Mouse (Mus musculus) ES-E14 (cell line): Measurements from ENCODE around the gene Exo5. TPM values are rescaled to one million over a fixed set of nuclear protein-coding genes. Genes with fewer than 3 reads are reported as not detected.

Experiments used
- DNase-seq: peaks from one replicate; pipeline ENCODE4 v3.0.0-alpha.2; 2013; ENCODE audit warnings: low read depth, low spot score
- H3K27ac ChIP-seq: 2 replicates; pipeline ENCODE4 v1.5.1; 2012; ENCODE audit warnings: low read depth, mild to moderate bottlenecking, low read length, moderate library complexity, mixed read lengths; ENCODE audit not compliant: poor library complexity, insufficient read depth, severe bottlenecking
- H3K36me3 ChIP-seq: 2 replicates; pipeline ENCODE4 v1.6.1; 2012; ENCODE audit warnings: mild to moderate bottlenecking, low read length, moderate library complexity, mixed read lengths; ENCODE audit not compliant: control insufficient read depth, poor library complexity, insufficient read depth, severe bottlenecking
- H3K4me1 ChIP-seq, 2 experiments: fragments of 150-350 bp in 1 of 2; sonication (generic) in 1 of 2; 2 replicates each; pipeline ENCODE4 v1.6.1; 2012; ENCODE audit warnings: low read length in 2 of 2, mild to moderate bottlenecking in 1 of 2, mixed read lengths in 1 of 2; ENCODE audit not compliant: control insufficient read depth in 2 of 2, insufficient read depth in 2 of 2, poor library complexity in 1 of 2
- H3K4me3 ChIP-seq, 2 experiments: fragments of 150-350 bp in 1 of 2; sonication (generic) in 1 of 2; 2 replicates each; pipeline ENCODE4 v1.5.1; 2012; ENCODE audit warnings: low read length in 2 of 2, low read depth in 1 of 2, mild to moderate bottlenecking in 1 of 2, mixed read lengths in 1 of 2; ENCODE audit not compliant: insufficient read depth in 1 of 2, poor library complexity in 1 of 2, severe bottlenecking in 1 of 2
- H3K9ac ChIP-seq: 2 replicates; pipeline ENCODE4 v1.6.1; 2012; ENCODE audit warnings: low read depth, mild to moderate bottlenecking, low read length, mixed read lengths; ENCODE audit not compliant: poor library complexity, insufficient read depth, severe bottlenecking
- H3K9me3 ChIP-seq: fragments of 150-350 bp; sonication (generic); 2 replicates; pipeline ENCODE4 v1.6.1; 2012; ENCODE audit warnings: low read depth, mild to moderate bottlenecking, low read length; ENCODE audit not compliant: control insufficient read depth, insufficient read depth
- CHD2 ChIP-seq: IDR thresholded peaks from 2 replicates; pipeline ENCODE4 v1.6.1; 2014; ENCODE audit warnings: mild to moderate bottlenecking, low read depth, low read length, inconsistent platforms
- HCFC1 ChIP-seq: IDR thresholded peaks from 2 replicates; pipeline ENCODE4 v1.6.1; 2012; ENCODE audit warnings: low read length, inconsistent platforms, borderline replicate concordance; ENCODE audit not compliant: insufficient read depth
- MAFK ChIP-seq: IDR thresholded peaks from 2 replicates; pipeline ENCODE4 v1.6.1; 2014; ENCODE audit warnings: mild to moderate bottlenecking, low read depth, low read length, inconsistent platforms; ENCODE audit not compliant: insufficient read depth
- ZC3H11A ChIP-seq: IDR thresholded peaks from 2 replicates; pipeline ENCODE4 v1.6.1; 2012; ENCODE audit warnings: low read depth, mild to moderate bottlenecking, inconsistent platforms, low read length, borderline replicate concordance
- ZNF384 ChIP-seq: IDR thresholded peaks from 2 replicates; pipeline ENCODE4 v1.6.1; 2012; ENCODE audit warnings: low read depth, low read length, inconsistent platforms
- in situ Hi-C, 2 experiments: fragments of 600-800 bp; cut with MboI; formaldehyde crosslinking; loops; one replicate each; pipeline ENCODE4 v1.15.1; 2025; ENCODE audit warnings: low sequenced_read_pairs in 2 of 2, inconsistent platforms in 1 of 2; ENCODE audit not compliant: unreplicated experiment in 2 of 2
- total RNA-seq: library from RNA; depleted of rRNA; stranded (reverse); fragments of 300-350 nt; gene quantifications from 2 replicates; pipeline ENCODE4 v1.2.3, GENCODE M21; 2012

The Exo5 gene
- total RNA-seq, 1 experiment, result 13.3 TPM

- TF ChIP-seq ZNF384 (no peak), ZC3H11A (no peak), HCFC1 (no peak), CHD2 (no peak), MAFK (no peak)
- DNase-seq, result no peak
- H3K9me3 ChIP-seq, result no peaks in the 10 kb centered on the region
- in situ Hi-C loops, result no loop called here
- H3K27ac ChIP-seq, result no peak overlapping the region
- no peaks in the 10 kb centered on the region for H3K4me1 ChIP-seq
- H3K9ac ChIP-seq, result no peak overlapping the region
- H3K4me3 ChIP-seq, result no peak overlapping the region
- H3K36me3 ChIP-seq, result no peaks in the 10 kb centered on the region
Observed at GRCm38 (mm10) chr4:120912866-120913265, 12.0 kb downstream of the Exo5 start.

- H3K9me3 ChIP-seq, result no peaks in the 10 kb centered on the region
- in situ Hi-C loops, result no loop called here
- no peak overlapping the region for H3K9ac ChIP-seq
- H3K36me3 ChIP-seq, result no peaks in the 10 kb centered on the region
- H3K4me1 ChIP-seq, result no peaks in the 10 kb centered on the region
- no peak for DNase-seq
- no peak overlapping the region for H3K4me3 ChIP-seq
- H3K27ac ChIP-seq, result no peak overlapping the region
- no peak for TF ChIP-seq HCFC1
- TF ChIP-seq MAFK, result no peak
- TF ChIP-seq CHD2, result no peak
- no peak for TF ChIP-seq ZC3H11A
Observed at GRCm38 (mm10) chr4:120911086-120911485, 13.7 kb downstream of the Exo5 start.

GRCm38 (mm10) chr4:120909558-120910150 is 15.2 kb downstream of the Exo5 start:
- no peak overlapping the region for H3K27ac ChIP-seq
- no peaks in the 10 kb centered on the region for H3K4me1 ChIP-seq
- peak; percentile 72 for DNase-seq
- H3K9me3 ChIP-seq, result no peaks in the 10 kb centered on the region
- no peak overlapping the region for H3K9ac ChIP-seq
- H3K36me3 ChIP-seq, result no peaks in the 10 kb centered on the region
- in situ Hi-C loops, result loop anchor here in 1 of 2 experiments (10.0 kb wide), 1 partner anchor 315 kb away; no protein-coding TSS in a partner anchor
- H3K4me3 ChIP-seq, result no peak overlapping the region
- TF ChIP-seq CHD2 (no peak), ZC3H11A (peak; percentile 62; the same call in 1 of the 2 replicates), HCFC1 (no peak), MAFK (no peak)

- H3K9ac ChIP-seq, result no peak overlapping the region
- no peak overlapping the region for H3K4me3 ChIP-seq
- TF ChIP-seq MAFK, result 0 out of 2 replicates have a peak, but pooled peaks have one; percentile 37
- no peak for TF ChIP-seq ZC3H11A
- no peaks in the 10 kb centered on the region for H3K36me3 ChIP-seq
- H3K27ac ChIP-seq, result no peak overlapping the region
- H3K9me3 ChIP-seq, result no peaks in the 10 kb centered on the region
- H3K4me1 ChIP-seq, result no peaks in the 10 kb centered on the region
- in situ Hi-C loops, result loop anchor here in 1 of 2 experiments (10.0 kb wide), 1 partner anchor 311 kb away; no protein-coding TSS in a partner anchor
- no peak for DNase-seq
Observed at GRCm38 (mm10) chr4:120905644-120906043, 19.2 kb downstream of the Exo5 start.

GRCm38 (mm10) chr4:120904533-120904932 is 20.3 kb downstream of the Exo5 start:
- TF ChIP-seq CHD2 (no peak), MAFK (no peak), ZC3H11A (no peak), ZNF384 (no peak), HCFC1 (no peak)
- H3K27ac ChIP-seq, result no peak overlapping the region
- DNase-seq, result no peak
- H3K4me3 ChIP-seq, result no peak overlapping the region
- no peak overlapping the region for H3K9ac ChIP-seq
- in situ Hi-C loops, result loop anchor here in 1 of 2 experiments (10.0 kb wide), 1 partner anchor 310 kb away; no protein-coding TSS in a partner anchor
- no peaks in the 10 kb centered on the region for H3K36me3 ChIP-seq
- no peaks in the 10 kb centered on the region for H3K4me1 ChIP-seq
- no peaks in the 10 kb centered on the region for H3K9me3 ChIP-seq
